Mouse (Mus musculus) embryonic facial prominence, embryonic 14.5 days (tissue): ENCODE data around the gene Hspa1a. TPM values are rescaled to one million over a fixed set of nuclear protein-coding genes. Genes with fewer than 3 reads are reported as not detected.
"Not testable (repeated sequence)": the region's sequence is repeated elsewhere in the genome, so short reads cannot be mapped to it uniquely, and the experiment has no call there.

Experiments
- ATAC-seq: fragments of 200-750 bp; cut with Nextera tagmentation; 2 replicates; pipeline ENCODE4 v1.8.0; 2017; ENCODE audit warnings: low read depth, moderate number of reproducible peaks, moderate TSS enrichment
- DNase-seq: peaks from one replicate; pipeline ENCODE4 v3.0.0-alpha.2; 2015; ENCODE audit warnings: low spot score
- H3K27ac ChIP-seq: fragments of 300-500 bp; sonication (generic); replicated peaks from 2 replicates; pipeline ENCODE4 v1.5.1; 2014; ENCODE audit warnings: low read depth, mild to moderate bottlenecking, low read length, moderate library complexity
- H3K27me3 ChIP-seq: fragments of 300-500 bp; sonication (generic); replicated peaks from 2 replicates; pipeline ENCODE4 v1.6.1; 2014; ENCODE audit warnings: low read length; ENCODE audit not compliant: control insufficient read depth, insufficient read depth
- H3K36me3 ChIP-seq: fragments of 300-500 bp; sonication (generic); 2 replicates; pipeline ENCODE4 v1.6.1; 2014; ENCODE audit warnings: low read length, mixed read lengths; ENCODE audit not compliant: control insufficient read depth, insufficient read depth
- H3K4me1 ChIP-seq: fragments of 300-500 bp; sonication (generic); 2 replicates; pipeline ENCODE4 v1.6.1; 2014; ENCODE audit warnings: antibody characterized with exemption, low read length; ENCODE audit not compliant: control insufficient read depth, insufficient read depth
- H3K4me2 ChIP-seq: fragments of 300-500 bp; sonication (generic); 2 replicates; pipeline ENCODE4 v1.6.1; 2014; ENCODE audit warnings: low read depth, mild to moderate bottlenecking, low read length, moderate library complexity, mixed read lengths
- H3K4me3 ChIP-seq: fragments of 300-500 bp; sonication (generic); 2 replicates; pipeline ENCODE4 v1.5.1; 2014; ENCODE audit warnings: low read depth, mild to moderate bottlenecking, low read length
- H3K9ac ChIP-seq: fragments of 300-500 bp; sonication (generic); 2 replicates; pipeline ENCODE4 v1.6.1; 2014; ENCODE audit warnings: low read depth, mild to moderate bottlenecking, low read length, moderate library complexity, mixed read lengths
- H3K9me3 ChIP-seq: fragments of 300-500 bp; sonication (generic); 2 replicates; pipeline ENCODE4 v1.6.1; 2016; ENCODE audit warnings: low read length; ENCODE audit not compliant: control insufficient read depth
- WGBS: fragments of 180-500 bp; shearing (Covaris S2); extraction: QIAGEN DNeasy Blood & Tissue Kit; methylation state at CpG from one replicate; pipeline ENCODE4 v1.1.7; 2014; 5-methylcytosine and 5-hydroxymethylcytosine counted together
- polyA plus RNA-seq: library from polyadenylated mRNA; unstranded; fragments of >200 nt; fragmentation: Nextera tagmentation; extraction: Ambion mirVana; gene quantifications from 2 replicates; pipeline ENCODE4 v1.2.1, GENCODE M21; 2014

Gene Hspa1a
- polyA plus RNA-seq, 1 experiment from 2014 or later: 7.3 TPM

GRCm38 (mm10) chr17:34978239-34978638 lies 6.3 kb upstream of the Hspa1a start:
- WGBS: 88% methylated on average over 27 of the region's 27 CpGs

GRCm38 (mm10) chr17:34977000-34977399 lies 5.0 kb upstream of the Hspa1a start:
- Histone ChIP-seq H3K4me1 (peaks cover 7% of the 10 kb centered on the region; the same call in 1 of the 2 replicates), H3K36me3 (no peaks in the 10 kb centered on the region), H3K27ac (no peak overlapping the region), H3K9ac (no peak overlapping the region), H3K4me2 (no peak overlapping the region), H3K4me3 (no peak overlapping the region), H3K27me3 (no peaks in the 10 kb centered on the region), H3K9me3 (no peaks in the 10 kb centered on the region)
- ATAC-seq: no peak
- no peak for DNase-seq
- WGBS: 93% methylated on average over 20 of the region's 20 CpGs

More at GRCm38 (mm10) chr17:34978239-34978638, 6.3 kb upstream of the Hspa1a start:
- Histone ChIP-seq H3K4me1 (peaks cover 6% of the 10 kb centered on the region), H3K9ac (no peak overlapping the region), H3K27ac (no peak overlapping the region), H3K9me3 (no peaks in the 10 kb centered on the region), H3K36me3 (peaks cover 1% of the 10 kb centered on the region; the same call in 1 of the 2 replicates), H3K4me3 (no peak overlapping the region), H3K27me3 (no peaks in the 10 kb centered on the region), H3K4me2 (no peak overlapping the region)
- DNase-seq: no peak
- ATAC-seq: no peak

GRCm38 (mm10) chr17:34975581-34976492 lies 3.9 kb upstream of the Hspa1a start:
- WGBS: 82% methylated on average over 3 of the region's 3 CpGs

GRCm38 (mm10) chr17:34971694-34972068 lies 275 bp downstream of the Hspa1a start:
- Histone ChIP-seq H3K4me2 (peak overlapping the region; percentile 64), H3K27me3 (peaks cover 21% of the 10 kb centered on the region), H3K4me3 (peak overlapping the region; percentile 36)
- not testable (repeated sequence) for H3K9me3 ChIP-seq, H3K36me3 ChIP-seq, DNase-seq, H3K27ac ChIP-seq, H3K4me1 ChIP-seq, H3K9ac ChIP-seq
- ATAC-seq: peak; percentile 53
- WGBS: no CpG with 5 or more reads among the region's 43 CpGs

More at GRCm38 (mm10) chr17:34975581-34976492, 3.9 kb upstream of the Hspa1a start:
- Histone ChIP-seq H3K27me3 (no peaks in the 10 kb centered on the region), H3K27ac (no peak overlapping the region), H3K4me3 (no peak overlapping the region), H3K4me1 (peaks cover 5% of the 10 kb centered on the region; the same call in 1 of the 2 replicates), H3K4me2 (no peak overlapping the region), H3K36me3 (no peaks in the 10 kb centered on the region), H3K9ac (no peak overlapping the region), H3K9me3 (no peaks in the 10 kb centered on the region)
- ATAC-seq (no peak), DNase-seq (no peak)

- not testable (repeated sequence) for H3K9me3 ChIP-seq, H3K9ac ChIP-seq, H3K36me3 ChIP-seq, H3K4me2 ChIP-seq, ATAC-seq, H3K4me1 ChIP-seq, H3K4me3 ChIP-seq, H3K27ac ChIP-seq, DNase-seq
- H3K27me3 ChIP-seq: peaks cover 21% of the 10 kb centered on the region
- WGBS: 24% methylated on average over 7 of the region's 37 CpGs
Measured at GRCm38 (mm10) chr17:34970850-34971249, 1.1 kb downstream of the Hspa1a start.

- peaks cover 21% of the 10 kb centered on the region for H3K27me3 ChIP-seq
- not testable (repeated sequence) for H3K4me1 ChIP-seq, H3K27ac ChIP-seq, H3K4me2 ChIP-seq, ATAC-seq, DNase-seq, H3K9me3 ChIP-seq, H3K4me3 ChIP-seq, H3K36me3 ChIP-seq, H3K9ac ChIP-seq
- WGBS: 71% methylated on average over 5 of the region's 11 CpGs
Measured at GRCm38 (mm10) chr17:34969822-34970221, 2.1 kb downstream of the Hspa1a start, which contains the start of gene Gm20481. TSS of gene Gm20481 (plus strand) at chr17:34969912.

GRCm38 (mm10) chr17:34965627-34966026 lies 6.3 kb downstream of the Hspa1a start:
- no peak for DNase-seq
- no peak overlapping the region for H3K4me3 ChIP-seq
- H3K27me3 ChIP-seq: peaks cover 21% of the 10 kb centered on the region
- no peaks in the 10 kb centered on the region for H3K4me1 ChIP-seq
- H3K36me3 ChIP-seq: no peaks in the 10 kb centered on the region
- 76% methylated on average over 5 of the region's 5 CpGs for WGBS
- no peak overlapping the region for H3K4me2 ChIP-seq
- no peak overlapping the region for H3K27ac ChIP-seq
- no peaks in the 10 kb centered on the region for H3K9me3 ChIP-seq
- H3K9ac ChIP-seq: no peak overlapping the region
- no peak for ATAC-seq

- Histone ChIP-seq H3K9me3 (no peaks in the 10 kb centered on the region), H3K4me1 (no peaks in the 10 kb centered on the region), H3K27me3 (peaks cover 19% of the 10 kb centered on the region), H3K27ac (no peak overlapping the region), H3K9ac (no peak overlapping the region), H3K36me3 (no peaks in the 10 kb centered on the region), H3K4me3 (no peak overlapping the region), H3K4me2 (no peak overlapping the region)
- no peak for DNase-seq
- no peak for ATAC-seq
- WGBS: 43% methylated on average over 1 of the region's 1 CpGs
Measured at GRCm38 (mm10) chr17:34964640-34965049, 7.3 kb downstream of the Hspa1a start.
